Mouse (Mus musculus) A20 (cell line): ENCODE results near the gene Vsx1.

Source experiments
- DNase-seq: peaks from one replicate; pipeline ENCODE4 v3.0.0-alpha.2; 2011; ENCODE audit warnings: low read depth, low spot score

Vsx1 gene

GRCm38 (mm10) chr2:150689223-150689800, at the start of gene Vsx1:
Gene Vsx1 (minus strand): TSS chr2:150689360.
- no peak for DNase-seq

- no peak for DNase-seq
These were observed 48.7 kb upstream of the Vsx1 start for GRCm38 (mm10) chr2:150737881-150738280.

DNA sequence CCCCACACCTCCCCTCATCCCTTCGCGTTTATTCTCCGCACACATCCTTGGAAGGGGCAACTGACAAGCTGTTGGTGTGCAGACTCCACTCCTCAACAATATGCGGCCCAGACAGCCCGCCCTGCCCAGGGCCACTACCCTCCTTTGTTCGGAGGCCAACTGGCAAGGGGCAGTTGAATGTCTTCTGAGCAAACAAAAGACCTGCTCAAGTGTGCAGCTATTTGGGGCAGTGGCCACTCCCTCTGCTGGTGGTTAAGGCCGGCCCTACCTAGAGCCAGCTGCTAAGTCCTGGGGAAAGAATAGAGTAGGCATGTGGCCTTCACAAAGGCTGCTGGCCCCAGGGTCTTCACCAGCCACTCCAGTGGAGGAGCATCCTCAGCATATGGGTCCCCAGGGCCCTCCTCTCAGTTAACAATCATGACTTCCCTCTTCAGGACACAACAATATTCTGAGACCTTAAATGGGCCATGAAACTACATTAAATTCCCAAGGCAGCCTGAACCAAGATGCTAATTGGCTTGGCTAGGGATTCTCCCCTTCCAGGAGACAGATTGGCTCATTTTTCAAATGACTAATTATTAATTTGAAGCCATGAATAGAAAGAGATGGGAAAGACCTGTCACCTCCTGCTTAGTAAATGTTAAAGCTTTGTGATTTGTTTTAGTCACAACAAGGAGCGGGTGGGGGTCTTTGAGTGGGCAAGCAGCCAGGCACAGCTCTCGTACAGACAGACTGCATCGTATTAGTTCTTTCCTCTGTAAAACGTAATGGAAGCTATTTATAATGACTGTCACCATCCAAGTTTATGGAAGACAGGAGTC, 46.8 kb upstream of the Vsx1 start:
- no peak for DNase-seq

GRCm38 (mm10) chr2:150712167-150712674, 23.1 kb upstream of the Vsx1 start:
- no peak for DNase-seq

GRCm38 (mm10) chr2:150691481-150692170, 2.5 kb upstream of the Vsx1 start:
- no peak for DNase-seq

- no peak for DNase-seq
These were observed 1.1 kb upstream of the Vsx1 start for GRCm38 (mm10) chr2:150690216-150690615.

DNA sequence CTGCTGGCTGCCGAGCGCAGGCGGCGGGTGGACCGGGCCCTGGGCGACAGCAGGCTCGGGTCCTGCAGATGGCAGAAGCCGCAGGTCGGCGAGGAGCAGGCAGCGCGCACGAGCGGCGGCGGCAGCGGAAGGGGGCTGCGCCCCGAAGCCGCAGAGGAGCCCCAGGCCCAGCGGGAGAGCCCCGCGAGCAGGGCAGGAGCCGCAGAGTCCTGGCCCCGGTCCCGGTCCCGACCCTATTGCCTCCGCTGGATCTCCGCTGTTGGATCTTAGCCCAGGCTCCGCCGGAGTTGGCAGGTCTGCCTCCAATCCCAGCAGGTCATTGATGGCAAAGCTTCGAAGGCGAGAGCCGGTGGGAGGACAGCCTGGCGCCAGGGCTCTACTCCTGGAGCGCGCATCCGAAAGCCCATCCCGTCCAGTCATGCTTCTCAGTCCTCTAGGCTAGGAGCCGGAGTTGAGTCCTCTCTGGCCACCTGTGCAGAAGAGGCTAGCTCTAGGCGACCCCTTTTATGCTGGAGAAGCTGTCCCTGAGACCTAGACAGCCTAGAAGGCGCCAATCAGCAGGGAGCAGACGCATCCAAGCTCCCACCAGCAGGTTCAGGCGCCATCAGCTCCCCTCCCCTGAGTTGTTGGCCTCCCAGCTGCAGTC, 496 bp downstream of the Vsx1 start:
- no peak for DNase-seq

DNA sequence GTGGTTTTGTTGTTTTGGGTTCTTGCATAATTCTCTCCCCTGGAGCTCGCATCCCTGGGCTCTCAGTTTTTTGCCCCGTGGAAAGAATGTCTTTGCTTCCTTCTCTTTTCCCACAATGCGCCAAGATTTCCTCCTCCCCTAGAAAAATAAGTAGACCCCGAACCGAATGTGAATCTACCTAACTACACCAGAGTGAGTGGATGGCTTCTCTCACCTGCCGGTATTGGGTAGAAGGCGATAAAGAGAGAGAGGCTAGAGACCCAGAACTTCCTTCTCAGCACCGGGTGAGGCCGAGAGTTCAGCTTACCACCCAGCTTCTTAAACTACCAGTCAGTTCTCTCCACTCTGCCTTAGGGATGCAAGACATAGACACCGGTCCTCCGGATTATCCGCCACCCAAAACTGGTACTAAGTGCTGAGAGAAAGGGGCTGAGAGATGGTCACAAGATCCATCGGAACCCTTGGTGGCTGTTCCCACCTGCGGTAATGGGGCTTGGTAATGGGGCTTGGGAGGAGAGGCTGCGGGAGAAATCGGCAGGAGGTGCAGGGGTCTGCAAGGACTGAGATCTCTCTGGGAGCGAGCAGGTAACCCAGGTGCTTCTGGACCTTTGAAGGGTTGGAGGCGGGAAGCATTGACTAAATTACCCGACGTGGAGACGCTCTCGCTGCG, 1.2 kb downstream of the Vsx1 start:
- no peak for DNase-seq

GRCm38 (mm10) chr2:150685389-150685788, 3.8 kb downstream of the Vsx1 start:
- DNase-seq = no peak

GRCm38 (mm10) chr2:150684451-150684850, 4.7 kb downstream of the Vsx1 start:
- no peak for DNase-seq

DNA sequence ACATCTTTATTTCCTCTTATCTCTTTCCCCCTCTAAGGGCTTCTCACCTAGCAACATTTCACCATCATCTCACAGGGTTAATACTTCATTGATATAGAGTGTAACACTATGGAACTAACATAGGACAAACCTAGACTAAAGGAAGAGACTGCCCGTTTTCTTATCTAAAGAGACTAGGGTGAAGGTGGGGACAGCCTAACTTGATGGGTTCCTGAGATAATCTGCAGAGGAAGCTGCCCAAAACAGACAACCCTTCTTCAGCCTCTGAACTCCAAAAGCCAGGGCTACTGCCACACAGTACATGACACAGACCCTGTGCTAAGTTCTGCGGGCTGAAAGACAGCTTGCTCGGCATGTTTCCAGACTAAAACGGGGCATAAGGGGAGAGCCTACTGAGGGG, 7.6 kb downstream of the Vsx1 start:
- no peak for DNase-seq

GRCm38 (mm10) chr2:150678392-150678791, 10.8 kb downstream of the Vsx1 start:
- DNase-seq = peak; percentile 76

GRCm38 (mm10) chr2:150675525-150675924, 13.6 kb downstream of the Vsx1 start:
- DNase-seq = peak; percentile 43

DNA sequence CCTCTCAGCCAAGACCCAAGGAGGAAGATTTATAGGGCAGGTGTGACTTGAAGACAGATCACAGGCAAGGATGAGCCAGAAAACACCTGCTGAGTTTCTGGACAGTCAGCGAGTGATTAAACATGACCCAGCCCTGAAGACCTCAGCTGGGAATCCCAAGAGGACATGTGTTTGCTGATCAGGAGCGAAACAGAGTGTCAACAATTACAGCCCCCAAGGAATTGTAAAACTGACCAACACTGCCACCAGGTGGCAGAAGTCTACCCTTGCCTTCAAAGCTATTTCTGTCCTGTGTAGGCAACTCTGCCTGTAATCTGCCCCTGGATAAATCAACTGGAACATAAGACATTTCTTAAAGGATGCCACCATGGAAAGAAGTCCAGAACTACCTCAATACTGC, 14.3 kb downstream of the Vsx1 start:
- peak; percentile 93 for DNase-seq

DNA sequence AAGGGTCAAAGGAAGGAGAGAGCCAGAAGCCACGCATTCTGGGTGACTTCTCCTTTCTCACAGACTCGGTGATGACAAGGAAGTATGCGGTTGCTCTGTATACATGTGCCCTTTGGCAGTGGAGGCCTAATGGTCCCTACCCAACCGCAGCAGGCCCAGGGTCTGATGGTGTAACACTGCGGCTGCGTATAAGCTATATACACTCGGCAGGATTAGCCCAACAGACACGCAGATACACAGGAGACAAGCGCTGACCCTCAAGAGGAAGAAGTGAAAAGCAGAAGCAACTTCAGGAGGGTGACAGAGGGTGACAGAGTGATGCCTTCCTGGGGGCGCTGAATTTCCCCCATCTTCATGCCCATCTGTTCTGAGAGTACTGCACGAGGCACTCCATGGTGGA, 15.2 kb downstream of the Vsx1 start:
- peak; percentile 90 for DNase-seq

GRCm38 (mm10) chr2:150671609-150672290, 17.4 kb downstream of the Vsx1 start:
- peak; percentile 33 for DNase-seq

GRCm38 (mm10) chr2:150670926-150671325, 18.2 kb downstream of the Vsx1 start:
- DNase-seq = no peak

DNA sequence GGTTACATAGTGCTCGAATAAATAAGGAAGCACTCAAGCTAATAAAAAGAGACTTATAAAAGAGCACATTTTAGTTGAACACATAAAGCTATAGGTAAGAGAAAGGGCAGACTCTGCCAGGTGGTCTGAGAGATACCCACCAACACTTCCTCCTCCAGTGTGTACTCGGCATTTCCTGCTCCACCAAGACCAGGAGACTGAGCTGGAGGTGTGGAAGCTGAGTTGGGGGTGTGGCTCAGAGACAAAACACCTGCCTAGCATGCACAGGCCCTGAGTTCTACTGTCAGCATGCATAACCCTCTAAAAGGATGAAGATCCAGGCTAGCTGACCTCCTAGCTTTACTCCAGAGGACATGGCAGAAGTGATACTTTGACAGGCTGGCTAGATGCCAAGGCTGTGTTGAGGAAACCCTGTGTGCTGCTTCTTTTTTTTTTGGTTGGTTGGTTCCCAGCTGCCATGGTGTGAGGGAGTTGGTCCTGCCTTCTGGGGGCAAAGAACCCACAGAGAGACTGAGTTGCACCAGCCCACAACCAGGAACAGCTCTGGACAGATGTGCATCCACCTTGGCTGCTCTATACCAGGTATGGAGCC, 19.6 kb downstream of the Vsx1 start:
- DNase-seq = peak; percentile 89

DNA sequence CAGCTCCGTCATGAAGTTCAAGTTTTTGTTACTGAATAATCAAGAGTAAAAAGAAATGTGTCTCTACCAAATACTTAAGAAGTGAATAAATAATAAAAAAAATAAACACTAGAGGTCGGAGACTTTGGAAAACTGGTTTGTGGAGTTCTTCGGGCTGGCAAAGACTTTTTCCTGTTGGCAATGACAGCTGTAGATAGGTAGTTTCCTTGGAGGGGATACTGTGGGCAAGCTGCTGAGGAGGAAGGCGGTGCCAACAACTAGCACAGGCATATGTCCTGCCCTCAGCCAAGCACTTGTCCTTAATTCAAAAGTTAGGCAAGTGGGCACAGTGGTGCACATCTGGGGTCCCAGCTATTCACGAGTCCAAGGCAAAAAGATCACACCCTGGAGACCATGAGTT, 20.2 kb downstream of the Vsx1 start:
- DNase-seq = no peak
